Mouse (Mus musculus) hindbrain, embryonic 14.5 days (tissue): Measurements from ENCODE around the gene Eif3l. TPM values are rescaled to one million over a fixed set of nuclear protein-coding genes. Genes with fewer than 3 reads are reported as not detected.
A peak's percentile ranks its signal among the peaks of the same experiment; 100 is the strongest.

Experiments
- ATAC-seq: fragments of 200-750 bp; cut with Nextera tagmentation; 2 replicates; pipeline ENCODE4 v1.8.0; 2017; ENCODE audit warnings: moderate number of reproducible peaks, mild to moderate bottlenecking, moderate TSS enrichment, moderate library complexity; ENCODE audit not compliant: low FRiP score
- DNase-seq: peaks from one replicate; pipeline ENCODE4 v3.0.0-alpha.2; 2015; ENCODE audit warnings: low spot score
- H3K27ac ChIP-seq: fragments of 300-500 bp; sonication (generic); 2 replicates; pipeline ENCODE4 v1.5.1; 2014; ENCODE audit warnings: mild to moderate bottlenecking, moderate library complexity
- H3K27me3 ChIP-seq: fragments of 300-500 bp; sonication (generic); 2 replicates; pipeline ENCODE4 v1.6.1; 2014; ENCODE audit warnings: mild to moderate bottlenecking, low read length, mixed read lengths; ENCODE audit not compliant: control insufficient read depth, insufficient read depth
- H3K36me3 ChIP-seq: fragments of 300-500 bp; sonication (generic); replicated peaks from 2 replicates; pipeline ENCODE4 v1.6.1; 2014; ENCODE audit not compliant: control insufficient read depth, insufficient read depth
- H3K4me1 ChIP-seq: fragments of 300-500 bp; sonication (generic); replicated peaks from 2 replicates; pipeline ENCODE4 v1.6.1; 2014; ENCODE audit warnings: antibody characterized with exemption, low read length, mixed read lengths; ENCODE audit not compliant: control insufficient read depth, insufficient read depth
- H3K4me2 ChIP-seq: fragments of 300-500 bp; sonication (generic); replicated peaks from 2 replicates; pipeline ENCODE4 v1.6.1; 2014; ENCODE audit warnings: mild to moderate bottlenecking, moderate library complexity
- H3K4me3 ChIP-seq: fragments of 300-500 bp; sonication (generic); replicated peaks from 2 replicates; pipeline ENCODE4 v1.5.1; 2014; ENCODE audit warnings: mild to moderate bottlenecking, low read length
- H3K9ac ChIP-seq: fragments of 300-500 bp; sonication (generic); 2 replicates; pipeline ENCODE4 v1.6.1; 2014
- H3K9me3 ChIP-seq: fragments of 300-500 bp; sonication (generic); 2 replicates; pipeline ENCODE4 v1.6.1; 2016; ENCODE audit warnings: low read length; ENCODE audit not compliant: control insufficient read depth
- WGBS: fragments of 180-500 bp; shearing (Covaris S2); extraction: QIAGEN DNeasy Blood & Tissue Kit; methylation state at CpG from one replicate; pipeline ENCODE4 v1.1.7; 2014; 5-methylcytosine and 5-hydroxymethylcytosine counted together
- polyA plus RNA-seq: library from polyadenylated mRNA; unstranded; fragments of >200 nt; fragmentation: Nextera tagmentation; extraction: Ambion mirVana; gene quantifications from 2 replicates; pipeline ENCODE4 v1.2.1, GENCODE M21; 2014

Gene Eif3l
- polyA plus RNA-seq, 1 experiment from 2014 or later: 170 TPM

DNA sequence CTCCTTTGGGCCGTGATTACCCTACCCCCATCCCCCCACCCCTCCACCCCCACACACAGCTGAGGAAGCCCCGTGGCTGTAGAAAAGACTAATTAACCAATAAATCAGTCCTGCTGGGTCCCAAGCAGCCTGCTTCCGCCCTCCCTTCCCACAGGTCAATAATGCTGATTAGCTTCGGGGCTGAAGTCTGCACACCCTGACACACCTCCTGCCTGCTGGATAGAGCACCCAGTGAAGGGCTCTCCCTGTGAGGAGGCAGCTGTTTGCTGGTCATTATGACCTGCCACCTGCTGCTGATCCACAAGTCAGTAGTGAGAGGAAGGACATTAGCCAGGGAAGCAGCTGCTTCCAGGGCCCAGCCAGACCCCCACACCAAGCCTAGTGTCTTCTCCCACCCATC is 30.1 kb upstream of the Eif3l start:
- H3K4me3 ChIP-seq: no peak overlapping the region
- H3K27ac ChIP-seq: no peak overlapping the region
- peaks cover 15% of the 10 kb centered on the region for H3K4me1 ChIP-seq
- H3K9me3 ChIP-seq: no peaks in the 10 kb centered on the region
- H3K9ac ChIP-seq: no peak overlapping the region
- DNase-seq (no peak), ATAC-seq (no peak)
- H3K36me3 ChIP-seq: no peaks in the 10 kb centered on the region
- no peak overlapping the region for H3K4me2 ChIP-seq
- WGBS: 9% methylated on average over 4 of the region's 4 CpGs
- H3K27me3 ChIP-seq: peaks cover 35% of the 10 kb centered on the region

- H3K9ac ChIP-seq: no peak overlapping the region
- no peaks in the 10 kb centered on the region for H3K9me3 ChIP-seq
- H3K4me3 ChIP-seq: no peak overlapping the region
- H3K27ac ChIP-seq: no peak overlapping the region
- peaks cover 7% of the 10 kb centered on the region for H3K27me3 ChIP-seq
- ATAC-seq (no peak), DNase-seq (no peak)
- peaks cover 15% of the 10 kb centered on the region for H3K36me3 ChIP-seq
- peaks cover 14% of the 10 kb centered on the region; the same call in 1 of the 2 replicates for H3K4me1 ChIP-seq
- no peak overlapping the region for H3K4me2 ChIP-seq
- 77% methylated on average over 4 of the region's 4 CpGs for WGBS
Observed at GRCm38 (mm10) chr15:79048186-79048585, 26.8 kb upstream of the Eif3l start.

GRCm38 (mm10) chr15:79050160-79050845 is 24.7 kb upstream of the Eif3l start:
- H3K4me2 ChIP-seq: no peak overlapping the region
- no peak overlapping the region for H3K4me3 ChIP-seq
- H3K36me3 ChIP-seq: peaks cover 36% of the 10 kb centered on the region
- peak; percentile 39 for ATAC-seq
- WGBS: 40% methylated on average over 9 of the region's 9 CpGs
- H3K9ac ChIP-seq: no peak overlapping the region; the same call in 1 of the 2 replicates
- H3K27me3 ChIP-seq: no peaks in the 10 kb centered on the region
- no peaks in the 10 kb centered on the region for H3K9me3 ChIP-seq
- DNase-seq: no peak
- H3K4me1 ChIP-seq: 0 out of 2 replicates have a peak, but pooled peaks cover 5% of the 10 kb centered on the region
- H3K27ac ChIP-seq: no peak overlapping the region

DNA sequence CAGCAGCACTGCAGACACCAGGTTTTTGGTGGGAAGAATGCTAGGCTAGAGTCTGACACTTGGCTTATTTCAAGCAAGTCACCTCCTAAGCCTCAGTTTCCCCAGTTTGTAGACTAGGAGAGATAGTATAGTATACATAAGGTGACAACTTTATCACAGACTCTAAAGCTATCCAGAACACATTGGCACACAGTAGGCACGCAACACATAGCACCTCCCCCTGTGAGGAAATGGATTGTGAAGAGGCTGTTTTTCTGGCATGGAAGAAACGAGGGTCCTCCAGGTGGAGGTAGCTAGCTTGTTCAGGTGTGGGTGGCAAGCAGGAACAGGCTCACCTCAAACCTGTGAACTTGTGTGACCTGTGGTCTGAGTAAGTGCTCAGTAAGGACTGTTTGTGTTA is 24.0 kb upstream of the Eif3l start:
- H3K36me3 ChIP-seq: peaks cover 43% of the 10 kb centered on the region
- H3K9ac ChIP-seq: no peak overlapping the region
- no peak overlapping the region for H3K4me2 ChIP-seq
- no peak overlapping the region for H3K4me3 ChIP-seq
- no peaks in the 10 kb centered on the region for H3K27me3 ChIP-seq
- WGBS: 92% methylated on average over 2 of the region's 2 CpGs
- H3K27ac ChIP-seq: no peak overlapping the region
- H3K9me3 ChIP-seq: no peaks in the 10 kb centered on the region
- 0 out of 2 replicates have a peak, but pooled peaks cover 5% of the 10 kb centered on the region for H3K4me1 ChIP-seq
- no peak for ATAC-seq
- DNase-seq: no peak

GRCm38 (mm10) chr15:79051461-79052360 is 23.3 kb upstream of the Eif3l start:
- H3K36me3 ChIP-seq: peaks cover 50% of the 10 kb centered on the region
- WGBS: 70% methylated on average over 13 of the region's 13 CpGs

GRCm38 (mm10) chr15:79052366-79052765 is 22.6 kb upstream of the Eif3l start:
- H3K36me3 ChIP-seq: peaks cover 56% of the 10 kb centered on the region
- ATAC-seq: no peak
- DNase-seq: no peak
- no peak overlapping the region for H3K4me2 ChIP-seq
- 0 out of 2 replicates have a peak, but pooled peaks cover 5% of the 10 kb centered on the region for H3K4me1 ChIP-seq
- H3K27ac ChIP-seq: no peak overlapping the region
- WGBS: 73% methylated on average over 2 of the region's 2 CpGs
- no peaks in the 10 kb centered on the region for H3K9me3 ChIP-seq
- no peak overlapping the region for H3K9ac ChIP-seq
- no peaks in the 10 kb centered on the region for H3K27me3 ChIP-seq
- no peak overlapping the region for H3K4me3 ChIP-seq

More at GRCm38 (mm10) chr15:79051461-79052360, 23.3 kb upstream of the Eif3l start:
- Histone ChIP-seq H3K27ac (no peak overlapping the region), H3K27me3 (no peaks in the 10 kb centered on the region), H3K4me1 (0 out of 2 replicates have a peak, but pooled peaks cover 5% of the 10 kb centered on the region), H3K4me3 (no peak overlapping the region), H3K4me2 (no peak overlapping the region), H3K9me3 (no peaks in the 10 kb centered on the region), H3K9ac (no peak overlapping the region)
- no peak for ATAC-seq
- no peak for DNase-seq

DNA sequence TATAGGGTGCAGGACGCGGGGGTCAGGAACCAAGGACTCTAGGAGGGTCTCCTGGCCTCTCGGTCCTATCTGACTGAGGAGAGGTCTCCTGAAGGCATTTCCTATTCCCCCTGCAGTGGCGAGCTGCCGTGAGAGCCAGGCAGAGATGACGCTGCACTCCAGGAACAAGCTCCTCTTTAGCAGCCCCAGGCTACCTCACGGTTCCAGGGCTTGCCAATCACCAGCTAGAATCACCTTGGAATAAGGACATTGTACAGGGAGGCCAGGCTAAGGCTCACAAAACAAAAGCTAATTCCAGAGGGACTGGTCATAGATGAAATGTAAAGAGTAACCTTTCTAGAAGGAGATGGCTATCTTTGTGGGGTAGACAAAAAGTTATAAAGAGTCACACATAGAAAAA is 18.4 kb upstream of the Eif3l start:
- Histone ChIP-seq H3K4me3 (no peak overlapping the region), H3K27ac (no peak overlapping the region), H3K9ac (no peak overlapping the region), H3K27me3 (no peaks in the 10 kb centered on the region), H3K4me2 (no peak overlapping the region), H3K36me3 (peaks cover 96% of the 10 kb centered on the region), H3K9me3 (no peaks in the 10 kb centered on the region), H3K4me1 (peaks cover 2% of the 10 kb centered on the region; the same call in 1 of the 2 replicates)
- 93% methylated on average over 7 of the region's 7 CpGs for WGBS
- no peak for DNase-seq
- no peak for ATAC-seq

- Histone ChIP-seq H3K27me3 (no peaks in the 10 kb centered on the region), H3K27ac (no peak overlapping the region), H3K9ac (no peak overlapping the region), H3K36me3 (peaks cover 84% of the 10 kb centered on the region), H3K4me2 (no peak overlapping the region), H3K9me3 (no peaks in the 10 kb centered on the region), H3K4me1 (peaks cover 5% of the 10 kb centered on the region; the same call in 1 of the 2 replicates), H3K4me3 (no peak overlapping the region)
- no peak for DNase-seq
- no peak for ATAC-seq
- 86% methylated on average over 6 of the region's 6 CpGs for WGBS
Observed at GRCm38 (mm10) chr15:79057850-79058249, 17.1 kb upstream of the Eif3l start.

DNA sequence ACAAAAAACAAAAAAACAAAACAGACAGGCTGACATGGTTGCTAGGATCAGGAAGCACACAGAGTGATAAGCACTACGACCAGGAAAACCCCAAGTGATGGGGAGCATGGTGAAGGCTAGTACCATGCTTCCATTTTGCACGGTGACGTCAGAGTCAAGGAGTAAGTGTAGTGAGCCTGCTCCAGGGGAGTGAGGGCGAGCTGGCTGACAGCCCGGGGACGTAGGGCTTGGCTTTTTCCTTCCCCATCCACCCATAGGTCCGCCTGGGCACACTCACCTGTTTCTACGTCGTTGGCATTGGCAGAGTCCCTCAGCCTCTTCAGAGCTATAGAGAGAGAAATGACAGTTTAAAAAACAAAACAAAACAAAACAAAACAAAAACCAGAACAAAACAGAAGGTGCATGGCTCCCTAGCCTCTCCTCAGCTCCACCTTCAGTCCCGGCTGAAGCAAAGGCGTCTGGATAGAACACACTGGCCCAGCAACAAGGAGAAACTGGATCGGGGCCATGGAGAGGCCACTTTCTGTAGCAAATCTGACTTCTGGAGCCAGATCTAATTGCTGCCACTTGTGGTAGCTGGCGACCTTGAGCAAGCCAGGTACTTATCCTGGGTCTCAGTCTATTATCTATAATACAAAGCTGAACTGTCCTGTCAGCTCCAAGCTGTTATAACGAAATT is 14.0 kb upstream of the Eif3l start:
- H3K4me1 ChIP-seq: peaks cover 9% of the 10 kb centered on the region; the same call in 1 of the 2 replicates
- 82% methylated on average over 14 of the region's 14 CpGs for WGBS
- H3K27ac ChIP-seq: no peak overlapping the region
- no peaks in the 10 kb centered on the region for H3K27me3 ChIP-seq
- DNase-seq (no peak), ATAC-seq (no peak)
- H3K4me3 ChIP-seq: no peak overlapping the region
- no peaks in the 10 kb centered on the region for H3K9me3 ChIP-seq
- H3K9ac ChIP-seq: no peak overlapping the region
- peak overlapping the region; percentile 86 for H3K4me2 ChIP-seq
- peaks cover 52% of the 10 kb centered on the region for H3K36me3 ChIP-seq
